Mouse (Mus musculus) liver, embryonic 16.5 days (tissue): ENCODE data around the gene Txlna. TPM values are rescaled to one million over a fixed set of nuclear protein-coding genes. Genes with fewer than 3 reads are reported as not detected.

ENCODE experiments used
- ATAC-seq: fragments of 200-750 bp; cut with Nextera tagmentation; 2 replicates; pipeline ENCODE4 v1.8.0; 2017; ENCODE audit warnings: low read depth, mild to moderate bottlenecking, moderate number of reproducible peaks, moderate library complexity
- H3K27ac ChIP-seq: fragments of 300-500 bp; sonication (generic); 2 replicates; pipeline ENCODE4 v1.5.1; 2014; ENCODE audit warnings: mild to moderate bottlenecking, low read length
- H3K27me3 ChIP-seq: fragments of 300-500 bp; sonication (generic); 2 replicates; pipeline ENCODE4 v1.6.1; 2014; ENCODE audit warnings: low read depth, low read length, mixed read lengths; ENCODE audit not compliant: control insufficient read depth, insufficient read depth
- H3K36me3 ChIP-seq: fragments of 300-500 bp; sonication (generic); 2 replicates; pipeline ENCODE4 v1.6.1; 2014; ENCODE audit warnings: mild to moderate bottlenecking; ENCODE audit not compliant: control insufficient read depth, insufficient read depth
- H3K4me1 ChIP-seq: fragments of 300-500 bp; sonication (generic); 2 replicates; pipeline ENCODE4 v1.6.1; 2014; ENCODE audit warnings: low read depth, low read length, mixed read lengths; ENCODE audit not compliant: control insufficient read depth
- H3K4me2 ChIP-seq: fragments of 300-500 bp; sonication (generic); 2 replicates; pipeline ENCODE4 v1.6.1; 2014; ENCODE audit warnings: low read depth, low read length, mixed read lengths
- H3K4me3 ChIP-seq: fragments of 300-500 bp; sonication (generic); 2 replicates; pipeline ENCODE4 v1.5.1; 2014; ENCODE audit warnings: low read depth, mild to moderate bottlenecking, low read length
- H3K9ac ChIP-seq: fragments of 300-500 bp; sonication (generic); 2 replicates; pipeline ENCODE4 v1.6.1; 2014; ENCODE audit warnings: low read depth, low read length
- H3K9me3 ChIP-seq: fragments of 300-500 bp; sonication (generic); replicated peaks from 2 replicates; pipeline ENCODE4 v1.6.1; 2016; ENCODE audit warnings: low read length; ENCODE audit not compliant: control insufficient read depth
- WGBS: fragments of 180-500 bp; shearing (Covaris S2); extraction: QIAGEN DNeasy Blood & Tissue Kit; methylation state at CpG from one replicate; pipeline ENCODE4 v1.1.7; 2014; ENCODE audit not compliant: insufficient replicate concordance; 5-methylcytosine and 5-hydroxymethylcytosine counted together
- polyA plus RNA-seq: library from polyadenylated mRNA; unstranded; fragments of >200 nt; fragmentation: Nextera tagmentation; extraction: Ambion mirVana; gene quantifications from 2 replicates; pipeline ENCODE4 v1.2.1, GENCODE M21; 2015

Txlna gene
- polyA plus RNA-seq, 1 experiment from 2014 or later, result 22.1 TPM

GRCm38 (mm10) chr4:129661584-129661983 is 20.7 kb upstream of the Txlna start:
- H3K9me3 ChIP-seq, result no peaks in the 10 kb centered on the region
- H3K36me3 ChIP-seq, result peaks cover 15% of the 10 kb centered on the region
- H3K27ac ChIP-seq, result no peak overlapping the region
- no peaks in the 10 kb centered on the region for H3K4me1 ChIP-seq
- ATAC-seq, result no peak
- no peak overlapping the region for H3K9ac ChIP-seq
- no peaks in the 10 kb centered on the region for H3K27me3 ChIP-seq
- H3K4me3 ChIP-seq, result no peak overlapping the region
- H3K4me2 ChIP-seq, result no peak overlapping the region
- 78% methylated on average over 3 of the region's 3 CpGs for WGBS

- 86% methylated on average over 14 of the region's 14 CpGs for WGBS
- no peaks in the 10 kb centered on the region for H3K4me1 ChIP-seq
- H3K9me3 ChIP-seq, result no peaks in the 10 kb centered on the region
- H3K4me3 ChIP-seq, result no peak overlapping the region
- ATAC-seq, result no peak
- peaks cover 34% of the 10 kb centered on the region for H3K36me3 ChIP-seq
- H3K4me2 ChIP-seq, result no peak overlapping the region
- H3K9ac ChIP-seq, result no peak overlapping the region
- no peak overlapping the region for H3K27ac ChIP-seq
- H3K27me3 ChIP-seq, result no peaks in the 10 kb centered on the region
Observed at GRCm38 (mm10) chr4:129654770-129655169, 13.9 kb upstream of the Txlna start.

GRCm38 (mm10) chr4:129650359-129650758 is 9.5 kb upstream of the Txlna start:
- Histone ChIP-seq H3K4me2 (no peak overlapping the region), H3K4me1 (no peaks in the 10 kb centered on the region), H3K9ac (no peak overlapping the region), H3K9me3 (no peaks in the 10 kb centered on the region), H3K27ac (no peak overlapping the region), H3K36me3 (peaks cover 43% of the 10 kb centered on the region), H3K4me3 (no peak overlapping the region), H3K27me3 (no peaks in the 10 kb centered on the region)
- WGBS, result 87% methylated on average over 8 of the region's 8 CpGs
- ATAC-seq, result no peak

GRCm38 (mm10) chr4:129648656-129649055 is 7.8 kb upstream of the Txlna start:
- Histone ChIP-seq H3K4me2 (no peak overlapping the region), H3K4me3 (no peak overlapping the region), H3K27me3 (no peaks in the 10 kb centered on the region), H3K27ac (no peak overlapping the region), H3K36me3 (peaks cover 31% of the 10 kb centered on the region), H3K4me1 (no peaks in the 10 kb centered on the region), H3K9me3 (no peaks in the 10 kb centered on the region), H3K9ac (no peak overlapping the region)
- ATAC-seq, result no peak
- WGBS, result 69% methylated on average over 1 of the region's 1 CpGs

- WGBS, result 53% methylated on average over 6 of the region's 6 CpGs
- ATAC-seq, result no peak
Observed at GRCm38 (mm10) chr4:129645204-129645603, 4.3 kb upstream of the Txlna start.

GRCm38 (mm10) chr4:129641756-129642155 is 891 bp upstream of the Txlna start:
- Histone ChIP-seq H3K4me2 (peak overlapping the region; percentile 91), H3K4me1 (peaks cover 23% of the 10 kb centered on the region), H3K27me3 (no peaks in the 10 kb centered on the region), H3K9me3 (no peaks in the 10 kb centered on the region), H3K27ac (peak overlapping the region; percentile 49), H3K36me3 (peaks cover 20% of the 10 kb centered on the region), H3K9ac (peak overlapping the region; percentile 30; the same call in 1 of the 2 replicates), H3K4me3 (peak overlapping the region; percentile 24; the same call in 1 of the 2 replicates)
- no peak for ATAC-seq
- WGBS, result 60% methylated on average over 5 of the region's 5 CpGs

More at GRCm38 (mm10) chr4:129645204-129645603, 4.3 kb upstream of the Txlna start:
- Histone ChIP-seq H3K4me3 (no peak overlapping the region), H3K9me3 (no peaks in the 10 kb centered on the region), H3K4me1 (peaks cover 6% of the 10 kb centered on the region), H3K27me3 (no peaks in the 10 kb centered on the region), H3K36me3 (peaks cover 20% of the 10 kb centered on the region), H3K4me2 (no peak overlapping the region), H3K27ac (no peak overlapping the region), H3K9ac (no peak overlapping the region)

GRCm38 (mm10) chr4:129640101-129640637 is 696 bp downstream of the Txlna start:
- Histone ChIP-seq H3K4me1 (peaks cover 23% of the 10 kb centered on the region), H3K27ac (peak overlapping the region; percentile 91), H3K27me3 (no peaks in the 10 kb centered on the region), H3K4me2 (peak overlapping the region; percentile 91), H3K9ac (peak overlapping the region; percentile 77), H3K36me3 (peaks cover 32% of the 10 kb centered on the region), H3K4me3 (peak overlapping the region; percentile 81), H3K9me3 (no peaks in the 10 kb centered on the region)
- WGBS, result 2% methylated on average over 17 of the region's 17 CpGs
- ATAC-seq, result no peak

- H3K27ac ChIP-seq, result no peak overlapping the region
- peak overlapping the region; percentile 91 for H3K4me2 ChIP-seq
- no peaks in the 10 kb centered on the region for H3K27me3 ChIP-seq
- WGBS, result 83% methylated on average over 15 of the region's 15 CpGs
- peaks cover 27% of the 10 kb centered on the region for H3K4me1 ChIP-seq
- peak overlapping the region; percentile 81 for H3K4me3 ChIP-seq
- H3K36me3 ChIP-seq, result peaks cover 35% of the 10 kb centered on the region
- no peak overlapping the region; the same call in 1 of the 2 replicates for H3K9ac ChIP-seq
- ATAC-seq, result no peak
- H3K9me3 ChIP-seq, result no peaks in the 10 kb centered on the region
Observed at GRCm38 (mm10) chr4:129639221-129639620, 1.6 kb downstream of the Txlna start.

GRCm38 (mm10) chr4:129633852-129634251 is 7.0 kb downstream of the Txlna start:
- no peaks in the 10 kb centered on the region for H3K9me3 ChIP-seq
- peak; percentile 85 for ATAC-seq
- H3K36me3 ChIP-seq, result peaks cover 74% of the 10 kb centered on the region
- H3K27me3 ChIP-seq, result no peaks in the 10 kb centered on the region
- H3K4me3 ChIP-seq, result no peak overlapping the region
- WGBS, result 45% methylated on average over 6 of the region's 6 CpGs
- peaks cover 17% of the 10 kb centered on the region for H3K4me1 ChIP-seq
- no peak overlapping the region for H3K9ac ChIP-seq
- peak overlapping the region; percentile 10; the same call in 1 of the 2 replicates for H3K4me2 ChIP-seq
- no peak overlapping the region for H3K27ac ChIP-seq
